In the genomic region with DNA sequence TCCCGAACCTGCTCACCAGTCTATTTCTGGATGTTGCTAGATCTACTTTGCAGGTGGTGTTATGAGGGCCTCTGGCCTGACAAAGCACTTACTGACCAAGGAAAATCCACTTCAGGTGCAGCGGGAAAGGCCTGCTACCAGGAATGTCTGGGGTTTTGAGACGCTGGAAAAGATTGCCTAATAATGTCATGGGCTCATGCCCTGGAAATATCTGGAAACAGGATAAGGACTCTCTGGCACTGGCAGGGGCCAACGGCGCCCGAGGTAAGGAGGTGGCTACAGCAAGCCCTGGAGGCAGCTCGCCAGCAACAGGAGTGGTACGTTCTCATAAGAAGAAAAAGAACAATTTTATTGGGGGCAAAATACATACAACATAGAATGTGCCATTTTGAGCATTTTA, we compare ENCODE assay signal across 14 mouse cellular contexts.
DNase-seq lines count a peak whose midpoint lies in the region; ATAC-seq and TF ChIP-seq lines count a peak whose summit lies in the region.
"Had no signal": no experiment of that assay in that cellular context is flagged by ENCODE, and none has a peak within 500 bp of the region (broad histone marks: within the 10 kb centered on the region; RNA-seq: fewer than 3 reads in every experiment).

No protein-coding gene starts in this region.

- no peaks in the 10 kb centered on the region for H3K36me3 ChIP-seq in embryonic facial prominence, embryonic 10.5 days (replicated peaks)
- no peaks in the 10 kb centered on the region for H3K36me3 ChIP-seq in heart, embryonic 16.5 days (ENCODE audit: control insufficient read depth, insufficient read depth)
- no peaks in the 10 kb centered on the region for H3K36me3 ChIP-seq in lung, postnatal 0 days (ENCODE audit: insufficient read depth, low read length)
- H3K36me3 ChIP-seq: embryonic facial prominence, embryonic 12.5 days; forebrain, embryonic 15.5 days; liver, embryonic 13.5 days had no signal

- peak; percentile 94 for DNase-seq in heart, adult 11 months
- no peak for DNase-seq in heart, postnatal 25 days (ENCODE audit: low spot score)
- no peak for DNase-seq in embryonic facial prominence, embryonic 10.5 days (ENCODE audit: low spot score)
- peak; percentile 84 for DNase-seq in lung, postnatal 0 days (ENCODE audit: low spot score)
- no peak for DNase-seq in adipocyte (ENCODE audit: low spot score)
- no peak for DNase-seq in frontal cortex, adult 2 months (ENCODE audit: extremely low spot score in 1 of 2, low spot score in 1 of 2)
- DNase-seq in adrenal gland, postnatal 36 days: no peak
- DNase-seq: kidney, postnatal 10 days; liver, embryonic 13.5 days; thymus, postnatal 36 days had no signal

- peaks cover 69% of the 10 kb centered on the region for H3K4me1 ChIP-seq in embryonic facial prominence, embryonic 10.5 days
- H3K4me1 ChIP-seq in heart, embryonic 16.5 days (ENCODE audit: control insufficient read depth, insufficient read depth, low read length): peaks cover 58% of the 10 kb centered on the region
- peaks cover 15% of the 10 kb centered on the region; the same call in 1 of the 2 replicates for H3K4me1 ChIP-seq in lung, postnatal 0 days (ENCODE audit: insufficient read depth, low read depth, low read length)

- H3K4me3 ChIP-seq in embryonic facial prominence, embryonic 10.5 days: no peak overlapping the region
- no peak overlapping the region for H3K4me3 ChIP-seq in heart, embryonic 16.5 days (ENCODE audit: low read length)
- no peak overlapping the region for H3K4me3 ChIP-seq in lung, postnatal 0 days (ENCODE audit: low read depth, low read length)
- H3K4me3 ChIP-seq: embryonic facial prominence, embryonic 12.5 days; forebrain, embryonic 15.5 days; liver, embryonic 13.5 days had no signal

- no peaks in the 10 kb centered on the region for H3K9me3 ChIP-seq in embryonic facial prominence, embryonic 10.5 days
- H3K9me3 ChIP-seq in heart, embryonic 16.5 days (replicated peaks; ENCODE audit: control insufficient read depth, low read length): no peaks in the 10 kb centered on the region
- H3K9me3 ChIP-seq in lung, postnatal 0 days (ENCODE audit: low read length): no peaks in the 10 kb centered on the region
- H3K9me3 ChIP-seq: embryonic facial prominence, embryonic 12.5 days; forebrain, embryonic 15.5 days; liver, embryonic 13.5 days had no signal

- intact Hi-C loops in heart, postnatal 25 days (cut with DNase I): loop anchor here (2.0 kb wide), 1 partner anchor 17 kb away; no protein-coding TSS in a partner anchor

- H3K4me2 ChIP-seq in heart, embryonic 16.5 days (ENCODE audit: low read depth, low read length): no peak overlapping the region
- no peak overlapping the region for H3K4me2 ChIP-seq in lung, postnatal 0 days (replicated peaks; ENCODE audit: low read depth, low read length)
- H3K4me2 ChIP-seq: embryonic facial prominence, embryonic 12.5 days; forebrain, embryonic 15.5 days; liver, embryonic 13.5 days; midbrain, embryonic 11.5 days had no signal

- ATAC-seq in heart, embryonic 16.5 days (replicated peaks; ENCODE audit: extremely low read depth, insufficient read depth, low FRiP score): no peak
- ATAC-seq in lung, postnatal 0 days: peak; percentile 80
- ATAC-seq: forebrain, embryonic 15.5 days had no signal

- peak; percentile 82 for TF ChIP-seq EP300 in lung, postnatal 0 days (IDR thresholded peaks at IDR 0.05)

- TF ChIP-seq CTCF in lung, postnatal 0 days (IDR thresholded peaks at IDR 0.05): no peak

- H3K27me3 ChIP-seq in embryonic facial prominence, embryonic 10.5 days (replicated peaks; ENCODE audit: low read depth, poor library complexity, severe bottlenecking): no peaks in the 10 kb centered on the region
- no peaks in the 10 kb centered on the region for H3K27me3 ChIP-seq in heart, embryonic 16.5 days (ENCODE audit: control insufficient read depth, insufficient read depth, low read length)
- no peaks in the 10 kb centered on the region for H3K27me3 ChIP-seq in lung, postnatal 0 days (replicated peaks; ENCODE audit: insufficient read depth, low read length)
- H3K27me3 ChIP-seq: embryonic facial prominence, embryonic 12.5 days; forebrain, embryonic 15.5 days had no signal

- peak overlapping the region; percentile 76 for H3K27ac ChIP-seq in embryonic facial prominence, embryonic 10.5 days (replicated peaks)
- peak overlapping the region; percentile 17 for H3K27ac ChIP-seq in heart, embryonic 16.5 days (ENCODE audit: low read length)
- peak overlapping the region; percentile 2; the same call in 1 of the 2 replicates for H3K27ac ChIP-seq in lung, postnatal 0 days (ENCODE audit: low read length)
- H3K27ac ChIP-seq: embryonic facial prominence, embryonic 12.5 days; forebrain, embryonic 15.5 days; liver, embryonic 13.5 days had no signal

- 87% methylated on average over 8 of the region's 8 CpGs for WGBS in embryonic facial prominence, embryonic 10.5 days
- 45% methylated on average over 8 of the region's 8 CpGs for WGBS in heart, embryonic 16.5 days
- WGBS in lung, postnatal 0 days: 64% methylated on average over 8 of the region's 8 CpGs

- H3K9ac ChIP-seq in heart, embryonic 16.5 days (ENCODE audit: low read length): no peak overlapping the region
- H3K9ac ChIP-seq in lung, postnatal 0 days (replicated peaks; ENCODE audit: low read depth): no peak overlapping the region
- H3K9ac ChIP-seq: embryonic facial prominence, embryonic 12.5 days; forebrain, embryonic 15.5 days; liver, embryonic 13.5 days had no signal

Comparison
In these comparisons a context has a peak if more than half of its experiments do, and no peak if none do; other contexts are left out.
1. DNase-seq: peak in heart, adult 11 months (single experiment) and lung, postnatal 0 days (single experiment); none in heart, postnatal 25 days (single experiment), embryonic facial prominence, embryonic 10.5 days (single experiment), adipocyte (single experiment), frontal cortex, adult 2 months (0 of 2) and adrenal gland, postnatal 36 days (0 of 2).
2. H3K27ac ChIP-seq: peak in every context shown above with its lines; median percentile 76 in embryonic facial prominence, embryonic 10.5 days; 17 in heart, embryonic 16.5 days; 2 in lung, postnatal 0 days.